Mouse (Mus musculus) heart, adult 11 months (tissue): ENCODE measurements around the gene Rfx4.

ENCODE experiments used
- DNase-seq: peaks from one replicate; pipeline ENCODE4 v3.0.0; 2022

Rfx4 gene

GRCm38 (mm10) chr10:84871921-84872320 is 116.1 kb downstream of the Rfx4 start:
- DNase-seq = peak; percentile 59

- DNase-seq = no peak
Observed at GRCm38 (mm10) chr10:84879823-84880571, 124.1 kb downstream of the Rfx4 start.

DNA sequence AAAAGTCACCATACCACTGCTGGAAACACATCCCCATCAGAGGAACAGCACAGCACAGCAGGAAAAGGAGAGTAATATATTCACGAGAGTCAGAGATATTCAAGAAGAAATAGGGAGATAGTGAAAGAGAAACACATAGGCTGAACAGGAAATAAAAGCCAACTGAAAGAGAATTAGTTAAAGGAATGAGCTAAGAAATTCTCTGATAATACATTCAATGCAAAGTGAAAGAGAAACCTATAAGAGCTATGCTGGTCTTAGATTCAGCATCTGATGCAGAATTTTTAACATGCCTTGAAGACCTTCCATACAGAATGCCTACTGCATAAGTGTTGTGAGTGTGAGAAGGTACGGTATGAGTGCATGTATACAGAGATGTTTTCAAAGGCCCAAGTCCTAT is 126.7 kb downstream of the Rfx4 start:
- no peak for DNase-seq

DNA sequence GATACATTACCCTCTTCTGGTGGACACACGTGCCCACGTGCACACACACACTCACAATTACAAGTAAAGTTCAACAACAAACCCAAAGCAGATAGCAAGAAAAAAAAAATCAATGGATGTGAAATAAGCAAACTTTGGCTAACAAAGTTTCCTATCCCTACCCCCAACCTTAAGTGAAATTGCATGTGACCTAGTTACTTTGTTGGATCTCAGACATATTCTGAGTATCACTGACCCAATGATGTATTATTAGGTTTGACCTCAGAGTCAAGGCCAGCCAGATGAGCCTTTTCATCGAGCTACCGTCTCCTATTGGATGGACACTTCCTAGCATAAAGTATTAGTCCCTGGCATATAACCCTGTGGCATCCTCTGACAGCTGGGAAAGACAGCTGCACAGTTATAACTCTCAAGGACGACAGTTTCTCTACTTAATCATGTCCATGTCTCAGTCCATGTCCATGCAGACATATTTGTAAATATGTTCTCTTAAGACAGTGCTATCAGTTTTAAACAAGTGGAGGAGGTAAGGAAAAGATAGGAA is 129.6 kb downstream of the Rfx4 start:
- no peak for DNase-seq

DNA sequence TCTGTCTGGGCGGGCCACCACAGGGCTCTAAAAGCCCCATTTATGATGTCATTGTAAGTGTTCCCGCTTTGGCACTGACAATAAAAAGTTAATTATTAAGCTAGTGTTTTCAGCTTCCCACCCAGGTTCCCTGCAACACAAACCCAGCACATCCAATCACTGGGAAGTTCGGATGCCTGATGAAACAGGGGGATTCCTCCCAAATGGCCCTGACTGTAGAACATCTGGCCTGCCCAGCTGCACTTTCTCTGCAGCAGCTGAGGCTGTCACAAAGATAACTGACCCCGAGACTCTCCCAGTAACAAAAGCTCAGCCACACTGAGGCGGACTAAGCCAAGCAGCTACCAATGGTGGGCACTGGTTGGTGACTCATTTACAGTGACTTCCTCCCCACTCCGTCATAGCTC is 130.4 kb downstream of the Rfx4 start:
- peak; percentile 96 for DNase-seq

GRCm38 (mm10) chr10:84886785-84887184 is 130.9 kb downstream of the Rfx4 start:
- DNase-seq = no peak

DNA sequence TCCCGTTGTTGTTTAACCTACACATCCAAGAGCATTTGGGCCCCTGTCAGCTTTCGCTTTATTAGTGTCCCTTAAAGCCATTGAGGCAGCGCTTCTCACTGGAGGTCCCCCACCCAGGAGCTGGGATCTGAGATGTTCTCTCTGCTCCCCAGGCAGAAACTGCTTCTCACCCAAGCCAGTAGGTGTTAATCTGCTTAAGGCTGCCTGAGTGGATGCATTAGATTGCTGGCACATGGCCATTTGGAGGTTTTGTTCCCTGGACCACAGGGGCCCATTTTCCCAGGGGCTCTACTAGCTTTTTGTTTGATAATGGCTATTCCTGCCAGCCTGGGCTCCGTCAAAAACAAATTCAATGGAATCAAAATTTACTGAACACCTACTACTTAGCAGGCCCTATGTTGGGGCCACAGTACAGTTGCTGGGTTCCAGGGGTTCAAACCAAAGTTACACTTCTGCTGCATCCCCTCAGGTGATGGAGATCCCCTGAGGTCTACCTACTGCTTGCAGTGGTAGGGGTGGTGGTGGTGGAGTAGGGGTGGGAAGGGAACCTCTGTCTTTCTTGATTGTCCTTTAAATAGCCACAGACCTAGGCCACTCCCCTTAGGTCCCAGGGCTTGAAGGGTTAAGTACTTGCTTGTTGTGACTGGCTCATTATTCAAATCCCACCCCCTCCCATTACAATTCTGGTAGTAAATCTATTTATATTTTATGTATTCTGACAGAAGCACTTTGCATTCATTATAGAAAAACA is 133.4 kb downstream of the Rfx4 start:
- DNase-seq = no peak

GRCm38 (mm10) chr10:84895810-84896358 is 140.0 kb downstream of the Rfx4 start:
- no peak for DNase-seq

DNA sequence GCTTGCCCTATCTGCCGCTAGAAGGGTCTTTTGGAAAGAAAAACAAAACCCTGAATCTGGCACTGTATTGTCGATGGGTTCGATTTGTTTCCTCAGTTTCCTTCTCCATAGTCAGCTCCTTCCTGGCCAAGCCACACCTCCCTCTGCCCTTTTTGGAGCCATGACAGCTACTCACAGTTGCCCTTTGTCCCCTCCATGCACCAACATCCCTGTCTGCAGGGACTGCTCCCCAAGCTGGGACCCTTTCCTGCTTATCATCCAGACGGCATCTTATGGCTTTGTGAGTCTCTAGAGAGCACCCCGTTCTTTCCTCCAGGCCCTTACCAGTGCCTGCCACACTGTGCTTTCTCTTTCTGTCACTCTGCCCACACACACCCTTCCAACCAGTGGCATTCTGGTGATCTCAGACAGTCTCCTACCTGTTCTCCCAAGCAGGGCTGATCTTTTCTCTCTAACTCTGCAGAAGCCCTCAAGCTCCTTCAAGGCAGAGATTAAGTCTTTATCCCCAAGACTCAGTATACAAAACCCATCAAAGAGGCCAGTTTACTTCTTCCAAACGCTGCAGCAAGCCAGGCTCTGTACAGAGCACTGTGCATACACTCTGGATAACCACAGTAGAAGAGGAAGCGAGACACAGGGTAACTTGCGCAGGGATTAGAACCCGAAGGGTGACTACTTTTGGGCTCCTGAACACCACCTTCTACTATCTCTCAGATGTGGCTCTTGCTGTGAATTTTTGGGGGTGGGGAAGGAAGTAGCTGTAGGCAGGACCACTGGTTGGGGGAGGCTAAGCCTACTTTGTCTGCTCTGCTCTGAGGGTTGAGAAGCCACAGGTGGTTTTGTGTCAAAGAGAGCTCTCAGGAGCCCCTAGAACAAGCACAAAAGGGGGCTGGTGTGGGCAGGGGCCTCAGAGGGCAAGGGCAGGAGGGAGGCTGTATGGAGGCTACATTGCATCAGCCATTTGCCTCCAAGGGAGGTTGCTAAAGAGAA is 141.4 kb downstream of the Rfx4 start:
- DNase-seq = no peak

DNA sequence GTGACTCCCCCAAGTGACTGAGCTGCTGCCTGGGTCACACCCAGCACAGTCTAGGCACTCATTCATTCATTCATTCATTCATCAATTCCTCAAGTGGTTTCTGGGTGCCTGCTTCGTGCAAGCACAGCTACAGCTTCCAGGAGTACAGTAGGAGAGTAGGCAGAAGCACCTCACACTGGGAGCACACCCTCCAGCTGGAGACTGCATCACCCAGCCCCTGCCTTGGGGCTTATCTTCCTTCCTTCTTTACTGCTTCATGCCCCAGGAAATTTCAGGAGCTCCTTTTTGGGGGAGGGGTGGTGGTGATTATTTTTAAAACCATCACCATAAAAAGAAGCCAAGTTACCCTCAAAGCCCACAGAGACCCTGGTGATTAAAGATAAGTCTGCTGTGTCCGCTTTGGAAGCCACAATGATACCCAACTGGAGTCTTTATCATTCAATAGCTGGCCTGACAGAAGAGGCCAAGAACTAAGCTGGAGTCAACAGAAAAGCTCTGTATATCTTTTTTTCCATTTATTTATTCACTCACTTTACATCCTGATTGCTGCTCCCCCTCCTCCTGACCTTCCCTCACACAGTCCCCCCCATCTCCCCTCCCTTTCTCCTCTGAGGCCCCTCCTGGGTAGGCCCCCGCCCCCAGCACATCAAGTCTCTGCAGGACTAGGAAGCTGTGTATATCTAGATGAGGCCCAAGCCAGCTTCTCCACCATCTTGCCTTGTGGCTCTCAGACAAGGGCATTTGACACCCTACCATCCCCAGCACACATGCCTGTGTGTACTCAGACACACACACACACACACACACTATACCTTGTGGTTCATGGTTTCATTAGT is 142.5 kb downstream of the Rfx4 start:
- DNase-seq = peak; percentile 31

GRCm38 (mm10) chr10:84901676-84902075 is 145.8 kb downstream of the Rfx4 start:
- peak; percentile 94 for DNase-seq

DNA sequence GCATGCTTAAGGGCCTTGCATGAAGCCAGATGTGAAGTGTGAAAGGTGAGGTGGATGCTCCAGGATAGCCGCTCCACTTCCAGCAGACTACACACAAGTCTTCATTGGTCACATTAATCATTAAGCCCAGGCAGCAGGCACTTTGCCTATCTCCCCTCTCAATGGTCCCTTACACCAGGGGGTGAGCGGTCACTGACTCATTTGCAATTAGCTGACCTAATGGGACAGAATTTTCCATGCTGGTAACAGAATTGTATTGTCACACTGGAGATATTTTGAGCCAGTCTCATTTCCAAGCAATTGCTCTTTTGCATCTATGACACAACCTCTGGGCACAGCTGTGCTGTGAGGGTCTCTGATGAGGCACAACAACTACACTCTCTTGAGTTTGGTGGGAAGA is 146.4 kb downstream of the Rfx4 start:
- DNase-seq = no peak

DNA sequence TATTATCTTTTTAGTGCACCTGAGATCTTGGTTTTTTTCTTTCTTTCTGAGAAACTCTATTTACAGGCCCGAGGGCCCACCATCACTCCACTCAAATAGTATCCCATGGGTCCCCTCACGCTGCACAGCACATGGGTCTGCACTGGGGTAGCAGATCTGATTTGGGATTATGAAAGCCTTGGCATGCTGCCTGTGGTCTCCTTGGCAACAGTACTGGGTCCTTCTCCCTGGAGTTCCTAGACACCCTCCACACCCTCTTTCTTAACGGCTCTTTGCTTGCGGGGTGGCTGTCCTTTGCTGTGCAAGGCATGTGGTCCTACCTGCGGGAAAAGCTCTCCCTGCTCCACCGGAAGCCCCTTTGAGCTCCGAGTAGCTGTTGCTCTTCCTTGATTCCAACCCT is 147.4 kb downstream of the Rfx4 start:
- DNase-seq = peak; percentile 94

- no peak for DNase-seq
Observed at GRCm38 (mm10) chr10:84903742-84904141, 147.9 kb downstream of the Rfx4 start.

- DNase-seq = no peak
Observed at GRCm38 (mm10) chr10:84906895-84907294, 151.0 kb downstream of the Rfx4 start.

GRCm38 (mm10) chr10:84908006-84908405 is 152.1 kb downstream of the Rfx4 start:
- no peak for DNase-seq

- DNase-seq = peak; percentile 79
Observed at GRCm38 (mm10) chr10:84908471-84908870, 152.6 kb downstream of the Rfx4 start.

DNA sequence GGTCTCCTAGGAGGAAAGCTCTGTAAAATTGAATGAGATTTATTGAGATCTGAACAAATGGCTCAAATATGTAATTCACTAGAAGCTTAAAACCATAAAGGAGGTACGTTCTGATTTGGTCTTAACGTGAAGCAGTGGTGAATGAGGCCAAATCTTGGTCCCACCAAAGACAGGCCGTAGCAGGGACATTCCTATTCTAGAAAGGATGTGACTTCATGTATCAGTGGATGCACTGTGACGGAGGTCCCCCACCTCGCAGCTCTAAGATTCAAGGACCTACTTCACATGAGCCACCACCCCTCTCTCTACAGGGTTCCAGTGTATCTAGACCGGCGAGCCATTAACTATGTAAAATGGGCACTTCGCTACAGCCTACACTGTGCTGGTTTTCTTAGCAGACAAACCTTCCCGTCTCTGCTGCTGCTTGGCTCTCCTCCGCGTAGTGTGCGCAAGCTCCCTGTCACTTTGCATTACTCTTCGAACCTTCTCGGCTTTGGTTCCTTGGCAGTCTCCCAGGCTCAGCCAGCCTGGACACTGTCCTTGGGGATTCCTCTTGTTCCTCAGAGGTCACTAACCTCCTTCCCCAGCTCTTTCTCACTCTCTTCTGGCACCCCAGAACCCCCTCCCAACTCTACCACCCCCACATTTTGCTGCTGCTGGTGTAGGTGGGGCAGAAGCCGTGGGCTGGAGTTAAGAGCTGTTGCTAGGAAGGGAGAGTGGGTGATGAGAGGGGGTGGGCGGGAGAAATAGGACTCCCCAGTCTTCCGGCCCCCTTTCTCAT is 153.3 kb downstream of the Rfx4 start:
- DNase-seq = peak; percentile 85

DNA sequence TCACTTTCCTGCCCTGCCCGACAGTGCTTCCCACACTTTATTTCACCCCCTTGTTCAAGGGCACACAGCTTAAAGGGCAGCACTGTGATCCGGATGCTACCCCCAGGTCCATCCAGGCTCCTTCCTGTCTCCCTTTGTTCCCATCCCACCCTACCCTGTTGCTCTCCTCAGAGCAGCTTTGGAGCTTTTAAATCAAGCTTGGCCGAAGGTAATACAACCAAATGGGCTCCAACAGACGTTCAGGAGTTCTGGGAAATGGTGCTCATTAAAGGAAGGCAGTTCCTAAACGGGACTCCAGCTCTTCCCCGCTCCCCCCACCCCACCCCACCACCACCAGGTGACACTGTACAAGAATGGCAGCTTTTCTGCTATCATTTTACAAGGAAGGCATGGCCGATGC is 154.3 kb downstream of the Rfx4 start:
- DNase-seq = peak; percentile 51

GRCm38 (mm10) chr10:84910758-84911384 is 155.0 kb downstream of the Rfx4 start:
- DNase-seq = peak; percentile 71
